Mouse (Mus musculus) MEL (cell line): ENCODE measurements at regions not wholly inside any gene's neighbourhood (a gene's known extent, or its start where the extent isn't known, plus 50 kb on each side); places are given as distances from the start of the nearest gene placed in this dataset.
"Not testable (repeated sequence)": the region's sequence is repeated elsewhere in the genome, so short reads cannot be mapped to it uniquely, and the experiment has no call there.

Source experiments
- DNase-seq: peaks from one replicate; pipeline ENCODE4 v3.0.0; 2011; ENCODE audit warnings: low read depth, low spot score
- H3K27ac ChIP-seq: 2 replicates; pipeline ENCODE4 v1.5.1; 2012; ENCODE audit warnings: low read depth, mild to moderate bottlenecking, control low read depth, low read length, moderate library complexity; ENCODE audit not compliant: control insufficient read depth
- H3K27me3 ChIP-seq, 2 experiments: fragments of 150-350 bp in 1 of 2; sonication (generic) in 1 of 2; 2 replicates each; pipeline ENCODE4 v1.6.1; 2012; ENCODE audit warnings: low read length in 2 of 2, mild to moderate bottlenecking in 2 of 2, improper control_type of control experiment in 1 of 2, moderate library complexity in 1 of 2; ENCODE audit not compliant: insufficient read depth in 2 of 2, control insufficient read depth in 1 of 2
- H3K36me3 ChIP-seq, 2 experiments: 2 replicates each; pipeline ENCODE4 v1.6.1; 2012 to 2014; ENCODE audit warnings: low read length in 2 of 2, improper control_type of control experiment in 1 of 2, inconsistent platforms in 1 of 2, mild to moderate bottlenecking in 1 of 2; ENCODE audit not compliant: insufficient read depth in 2 of 2, control insufficient read depth in 1 of 2
- H3K4me1 ChIP-seq, 2 experiments: fragments of 150-350 bp in 1 of 2; sonication (generic) in 1 of 2; 2 replicates each; pipeline ENCODE4 v1.6.1; 2012; ENCODE audit warnings: low read length in 2 of 2, improper control_type of control experiment in 1 of 2, mild to moderate bottlenecking in 1 of 2; ENCODE audit not compliant: insufficient read depth in 2 of 2, control insufficient read depth in 1 of 2
- H3K4me3 ChIP-seq, 2 experiments: fragments of 150-350 bp in 1 of 2; sonication (generic) in 1 of 2; 2 replicates each; pipeline ENCODE4 v1.5.1; 2012; ENCODE audit warnings: low read depth in 2 of 2, low read length in 2 of 2, mild to moderate bottlenecking in 2 of 2, moderate library complexity in 2 of 2, control low read depth in 1 of 2, improper control_type of control experiment in 1 of 2; ENCODE audit not compliant: control insufficient read depth in 1 of 2, insufficient read depth in 1 of 2
- H3K79me2 ChIP-seq: 2 replicates; pipeline ENCODE4 v1.6.1; 2012; ENCODE audit warnings: mild to moderate bottlenecking, low read length, moderate library complexity; ENCODE audit not compliant: control insufficient read depth, poor library complexity, insufficient read depth
- H3K9ac ChIP-seq: 2 replicates; pipeline ENCODE4 v1.6.1; 2012; ENCODE audit warnings: low read depth, mild to moderate bottlenecking, control low read depth, low read length, moderate library complexity; ENCODE audit not compliant: control insufficient read depth, poor library complexity, severe bottlenecking
- H3K9me3 ChIP-seq: fragments of 150-350 bp; sonication (generic); replicated peaks from 2 replicates; pipeline ENCODE4 v1.6.1; 2012; ENCODE audit warnings: mild to moderate bottlenecking, low read length, improper control_type of control experiment, moderate library complexity; ENCODE audit not compliant: insufficient read depth
- BHLHE40 ChIP-seq: IDR thresholded peaks from 2 replicates; pipeline ENCODE4 v1.6.1; 2012; ENCODE audit warnings: low read depth, mild to moderate bottlenecking, inconsistent platforms, low read length, improper control_type of control experiment, borderline replicate concordance
- CHD2 ChIP-seq: IDR thresholded peaks from 2 replicates; pipeline ENCODE4 v1.6.1; 2011; ENCODE audit warnings: low read length, improper control_type of control experiment
- ELF1 ChIP-seq: IDR thresholded peaks from 2 replicates; pipeline ENCODE4 v1.6.1; 2014; ENCODE audit warnings: low read depth, mild to moderate bottlenecking, inconsistent platforms, low read length, improper control_type of control experiment, moderate library complexity
- EP300 ChIP-seq, 2 experiments: IDR thresholded peaks; 2 replicates each; pipeline ENCODE4 v1.6.1; 2011; ENCODE audit warnings: improper control_type of control experiment in 2 of 2, low read length in 2 of 2, low read depth in 1 of 2, mild to moderate bottlenecking in 1 of 2
- ETS1 ChIP-seq: IDR thresholded peaks from 2 replicates; pipeline ENCODE4 v1.6.1; 2012; ENCODE audit warnings: low read depth, mild to moderate bottlenecking, inconsistent platforms, low read length, improper control_type of control experiment, moderate library complexity
- GATA1 ChIP-seq: IDR thresholded peaks from 2 replicates; pipeline ENCODE4 v1.6.1; 2011; ENCODE audit warnings: low read depth, low read length, improper control_type of control experiment
- MAX ChIP-seq: IDR thresholded peaks from 2 replicates; pipeline ENCODE4 v1.6.1; 2011; ENCODE audit warnings: low read length, improper control_type of control experiment
- MXI1 ChIP-seq: IDR thresholded peaks from 2 replicates; pipeline ENCODE4 v1.6.1; 2011; ENCODE audit warnings: mild to moderate bottlenecking, low read depth, low read length, improper control_type of control experiment
- MYB ChIP-seq: IDR thresholded peaks from 2 replicates; pipeline ENCODE4 v1.6.1; 2011; ENCODE audit warnings: mild to moderate bottlenecking, low read depth, low read length, improper control_type of control experiment
- POLR2A ChIP-seq, 2 experiments: IDR thresholded peaks; 2 replicates each; pipeline ENCODE4 v1.6.1; 2011 to 2012; ENCODE audit warnings: low read length in 2 of 2, mild to moderate bottlenecking in 2 of 2, control low read depth in 1 of 2, improper control_type of control experiment in 1 of 2, low read depth in 1 of 2, moderate library complexity in 1 of 2; ENCODE audit not compliant: control insufficient read depth in 1 of 2, insufficient read depth in 1 of 2, poor library complexity in 1 of 2
- POLR2AphosphoS2 ChIP-seq: IDR thresholded peaks from 2 replicates; pipeline ENCODE4 v1.6.1; 2011; ENCODE audit warnings: low read length, improper control_type of control experiment
- RAD21 ChIP-seq: IDR thresholded peaks from 2 replicates; pipeline ENCODE4 v1.6.1; 2011; ENCODE audit warnings: mild to moderate bottlenecking, low read depth, low read length, improper control_type of control experiment
- SIN3A ChIP-seq: IDR thresholded peaks from 2 replicates; pipeline ENCODE4 v1.6.1; 2012; ENCODE audit warnings: low read length, improper control_type of control experiment, inconsistent platforms
- TAL1 ChIP-seq: IDR thresholded peaks from 2 replicates; pipeline ENCODE4 v1.6.1; 2012; ENCODE audit warnings: mild to moderate bottlenecking, inconsistent platforms, low read length, moderate library complexity, mixed read lengths
- TBP ChIP-seq: IDR thresholded peaks from 2 replicates; pipeline ENCODE4 v1.8.0; 2011; ENCODE audit warnings: low read depth, low read length, improper control_type of control experiment
- TCF12 ChIP-seq: IDR thresholded peaks from 2 replicates; pipeline ENCODE4 v1.6.1; 2014; ENCODE audit warnings: low read depth, mild to moderate bottlenecking, inconsistent platforms, low read length, improper control_type of control experiment, moderate library complexity
- ZNF384 ChIP-seq: IDR thresholded peaks from 2 replicates; pipeline ENCODE4 v1.6.1; 2012; ENCODE audit warnings: low read depth, mild to moderate bottlenecking, inconsistent platforms, low read length, improper control_type of control experiment

GRCm38 (mm10) chr13:44500896-44501295 is 228.4 kb upstream of the Jarid2 start:
- not testable (repeated sequence) for H3K79me2 ChIP-seq, H3K27me3 ChIP-seq, H3K4me3 ChIP-seq, H3K9me3 ChIP-seq, H3K9ac ChIP-seq, DNase-seq, H3K27ac ChIP-seq
- TF ChIP-seq ZNF384 = peak; percentile 72
- peaks cover 9 to 24% of the 10 kb centered on the region in 2 experiments for H3K4me1 ChIP-seq
- H3K36me3 ChIP-seq = peaks cover 0 to 10% of the 10 kb centered on the region in 2 experiments; a peak in 2 of 4 replicates

DNA sequence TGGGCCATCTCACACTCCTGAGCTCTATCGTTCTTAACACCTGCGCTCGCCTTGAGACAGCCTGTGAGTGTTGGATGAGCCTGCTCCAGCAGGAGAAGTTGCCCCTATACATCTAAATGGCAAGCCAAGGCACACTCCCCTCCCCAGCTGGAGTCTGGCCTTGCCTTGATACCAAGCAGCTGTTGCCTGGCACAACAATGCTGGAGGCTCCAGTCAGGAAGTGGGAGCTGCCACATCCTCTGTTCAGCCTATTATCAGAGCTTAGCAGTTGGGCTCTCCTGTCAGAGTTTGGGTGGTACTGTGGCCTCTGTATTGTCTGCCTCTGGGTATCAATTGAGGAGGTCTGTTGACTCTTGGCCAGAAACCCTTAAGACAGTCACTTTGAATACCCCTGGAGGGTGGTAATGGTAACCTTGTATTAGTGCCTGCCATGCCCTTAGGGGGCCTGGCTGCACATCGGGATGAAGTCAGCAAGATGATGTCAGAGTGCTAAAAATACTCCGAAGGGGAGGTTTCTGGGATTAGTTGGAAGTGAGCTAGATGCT is 227.4 kb upstream of the Jarid2 start:
- peaks cover 0 to 10% of the 10 kb centered on the region in 2 experiments; a peak in 2 of 4 replicates for H3K36me3 ChIP-seq
- H3K79me2 ChIP-seq = no peaks in the 10 kb centered on the region
- H3K4me3 ChIP-seq = no peak overlapping the region
- H3K9ac ChIP-seq = no peak overlapping the region
- H3K4me1 ChIP-seq = peaks cover 11 to 28% of the 10 kb centered on the region in 2 experiments
- no peak for TF ChIP-seq MYB
- peak; percentile 70 to 84 for TF ChIP-seq EP300 (IDR thresholded peaks at IDR 0.05; ENCODE audit: low read depth in 1 of 2, low read length in 2 of 2)
- TF ChIP-seq TAL1 = peak; percentile 87
- TF ChIP-seq ZNF384 = no peak
- no peak for TF ChIP-seq POLR2AphosphoS2
- peak; percentile 68 for TF ChIP-seq GATA1
- peak; percentile 87 for TF ChIP-seq TCF12
- TF ChIP-seq ETS1 = peak; percentile 87
- no peak overlapping the region; the same call in 1 of the 2 replicates for H3K27ac ChIP-seq
- peak; percentile 65 for DNase-seq
- no peaks in the 10 kb centered on the region for H3K9me3 ChIP-seq
- H3K27me3 ChIP-seq = no peaks in the 10 kb centered on the region

- H3K79me2 ChIP-seq = no peaks in the 10 kb centered on the region
- peak; percentile 17 for DNase-seq
- H3K4me3 ChIP-seq = no peak overlapping the region; a peak in 1 of 4 replicates
- H3K9me3 ChIP-seq = no peaks in the 10 kb centered on the region
- peak overlapping the region; percentile 24; the same call in 1 of the 2 replicates for H3K27ac ChIP-seq
- peaks cover 15 to 30% of the 10 kb centered on the region in 2 experiments for H3K4me1 ChIP-seq
- no peaks in the 10 kb centered on the region for H3K27me3 ChIP-seq
- peaks cover 0 to 10% of the 10 kb centered on the region in 2 experiments; a peak in 2 of 4 replicates for H3K36me3 ChIP-seq
- 0 out of 2 replicates have a peak, but pooled peaks have one; percentile 17 for TF ChIP-seq BHLHE40
- TF ChIP-seq MXI1 = peak; percentile 29; the same call in 1 of the 2 replicates
- no peak for TF ChIP-seq POLR2A (IDR thresholded peaks at IDR 0.05; ENCODE audit: control insufficient read depth in 1 of 2, insufficient read depth in 1 of 2, low read depth in 1 of 2, low read length in 2 of 2, poor library complexity in 1 of 2)
- peak; percentile 67; the same call in 1 of the 2 replicates for TF ChIP-seq GATA1
- TF ChIP-seq SIN3A = peak; percentile 36; the same call in 1 of the 2 replicates
- TF ChIP-seq ELF1 = peak; percentile 57; the same call in 1 of the 2 replicates
- TF ChIP-seq ETS1 = 0 out of 2 replicates have a peak, but pooled peaks have one; percentile 40
- TF ChIP-seq EP300 (IDR thresholded peaks at IDR 0.05; ENCODE audit: low read depth in 1 of 2, low read length in 2 of 2) = peak; percentile 34 to 55; a peak in 3 of 4 replicates
- TF ChIP-seq TBP = no peak
- TF ChIP-seq CHD2 = no peak
- TF ChIP-seq TCF12 = peak; percentile 70; the same call in 1 of the 2 replicates
- TF ChIP-seq MAX = peak; percentile 27; the same call in 1 of the 2 replicates
- TF ChIP-seq RAD21 = no peak
- TF ChIP-seq, all 39 proteins: peak for 9
- H3K9ac ChIP-seq = no peak overlapping the region
Observed at GRCm38 (mm10) chr13:44502612-44503256, 226.5 kb upstream of the Jarid2 start.
